Mouse (Mus musculus) right cerebral cortex, postnatal 10 days (tissue): ENCODE measurements around the gene Chid1.

Experiments used
- DNase-seq, 2 experiments: peaks; one replicate each; pipeline ENCODE4 v3.0.0; 2021; ENCODE audit warnings: low spot score in 2 of 2

The Chid1 gene

GRCm38 (mm10) chr7:141476981-141477370, 62.7 kb downstream of the Chid1 start:
- DNase-seq, result no peak

GRCm38 (mm10) chr7:141476226-141476980, 63.3 kb downstream of the Chid1 start:
- DNase-seq, result peak; percentile 69 to 76

- peak in 1 of 2 experiments; percentile 40 for DNase-seq
These were observed 63.9 kb downstream of the Chid1 start for GRCm38 (mm10) chr7:141475805-141476158.

GRCm38 (mm10) chr7:141475011-141475804, 64.4 kb downstream of the Chid1 start, which contains the start of the genes Polr2l and Tspan4:
Polr2l (minus strand) TSS chr7:141475132.
Tspan4 (plus strand) TSS chr7:141475240.
- peak; percentile 89 to 91 for DNase-seq

GRCm38 (mm10) chr7:141474160-141474559, 65.5 kb downstream of the Chid1 start:
- DNase-seq, result no peak

- no peak for DNase-seq
These were observed 66.9 kb downstream of the Chid1 start for GRCm38 (mm10) chr7:141472763-141473162.

- no peak for DNase-seq
These were observed 67.4 kb downstream of the Chid1 start for GRCm38 (mm10) chr7:141472226-141472625.

- no peak for DNase-seq
These were observed 68.4 kb downstream of the Chid1 start for GRCm38 (mm10) chr7:141471236-141471635.

GRCm38 (mm10) chr7:141470637-141470944, 69.1 kb downstream of the Chid1 start:
- DNase-seq, result no peak

GRCm38 (mm10) chr7:141469901-141470636, 69.6 kb downstream of the Chid1 start:
- DNase-seq, result peak in 1 of 2 experiments; percentile 44

GRCm38 (mm10) chr7:141469352-141469751, 70.3 kb downstream of the Chid1 start:
- DNase-seq, result peak in 1 of 2 experiments; percentile 45

- DNase-seq, result peak; percentile 72 to 84
These were observed 71.0 kb downstream of the Chid1 start for GRCm38 (mm10) chr7:141468522-141469211.

GRCm38 (mm10) chr7:141468164-141468521, 71.5 kb downstream of the Chid1 start:
- peak in 1 of 2 experiments; percentile 34 for DNase-seq

GRCm38 (mm10) chr7:141467230-141468030, 72.2 kb downstream of the Chid1 start, which contains the start of gene Cd151:
Cd151 (plus strand) TSS chr7:141467392.
- DNase-seq, result peak; percentile 78 to 81

- no peak for DNase-seq
These were observed 73.0 kb downstream of the Chid1 start for GRCm38 (mm10) chr7:141466607-141467148.

- peak in 1 of 2 experiments; percentile 28 for DNase-seq
These were observed 73.6 kb downstream of the Chid1 start for GRCm38 (mm10) chr7:141466045-141466394.

- DNase-seq, result no peak
These were observed 74.1 kb downstream of the Chid1 start for GRCm38 (mm10) chr7:141465388-141466044.

- peak in 1 of 2 experiments; percentile 40 for DNase-seq
These were observed 75.0 kb downstream of the Chid1 start for GRCm38 (mm10) chr7:141464603-141465201.

- DNase-seq, result no peak
These were observed 75.6 kb downstream of the Chid1 start for GRCm38 (mm10) chr7:141463824-141464602.
